ENCODE assay signal across 22 mouse cellular contexts in the genomic region with DNA sequence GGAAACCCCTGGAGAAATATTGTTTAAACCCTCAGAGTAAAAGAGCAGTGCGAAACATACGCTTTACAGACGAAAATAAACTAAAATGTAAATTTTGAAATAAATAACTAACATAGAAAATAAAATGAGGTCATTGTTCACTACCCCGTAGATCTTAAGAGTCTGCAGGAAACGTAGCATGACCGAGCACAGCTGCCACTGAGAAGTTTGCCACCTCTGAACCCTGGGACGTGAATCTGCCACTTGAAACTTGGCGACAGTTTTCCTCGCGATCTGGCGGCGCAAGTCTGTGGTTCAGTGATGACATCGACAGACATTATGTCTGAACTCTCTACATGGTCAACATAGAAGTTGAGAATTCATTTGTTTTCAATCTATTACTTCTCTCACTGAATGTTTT.
DNase-seq lines count a peak whose midpoint lies in the region; ATAC-seq lines count a peak whose summit lies in the region.
"Had no signal": no experiment of that assay in that cellular context is flagged by ENCODE, and none has a peak within 500 bp of the region (broad histone marks: within the 10 kb centered on the region; RNA-seq: fewer than 3 reads in every experiment).

No protein-coding gene starts in this region.

- 33% methylated on average over 13 of the region's 13 CpGs for WGBS in kidney, embryonic 15.5 days
- WGBS in kidney, embryonic 16.5 days, result 34% methylated on average over 13 of the region's 13 CpGs

- no peaks in the 10 kb centered on the region for H3K27me3 ChIP-seq in kidney, embryonic 15.5 days
- H3K27me3 ChIP-seq in kidney, embryonic 16.5 days (ENCODE audit: insufficient read depth, low read length), result no peaks in the 10 kb centered on the region
- H3K27me3 ChIP-seq: embryonic facial prominence, embryonic 13.5 days; forebrain, embryonic 12.5 days; heart, embryonic 15.5 days; hindbrain, embryonic 13.5 days; Patski had no signal

- H3K9ac ChIP-seq in kidney, embryonic 15.5 days, result no peak overlapping the region
- no peak overlapping the region for H3K9ac ChIP-seq in kidney, embryonic 16.5 days (replicated peaks; ENCODE audit: low read length)
- H3K9ac ChIP-seq: embryonic facial prominence, embryonic 13.5 days; forebrain, embryonic 12.5 days; heart, embryonic 15.5 days; hindbrain, embryonic 13.5 days had no signal

- no peak overlapping the region for H3K4me3 ChIP-seq in kidney, embryonic 15.5 days (replicated peaks)
- no peak overlapping the region for H3K4me3 ChIP-seq in kidney, embryonic 16.5 days (ENCODE audit: low read length)
- H3K4me3 ChIP-seq: embryonic facial prominence, embryonic 13.5 days; forebrain, embryonic 12.5 days; heart, adult 2 months; heart, embryonic 15.5 days; hindbrain, embryonic 13.5 days had no signal

- no peak for ATAC-seq in kidney, embryonic 15.5 days (replicated peaks; ENCODE audit: low FRiP score)
- no peak; the same call in 1 of the 2 replicates for ATAC-seq in kidney, embryonic 16.5 days (ENCODE audit: low FRiP score, low TSS enrichment)
- no peak for ATAC-seq in inflammation-experienced regulatory T-cells, adult 6 months
- ATAC-seq: activated CD4-positive, CD25-positive, alpha-beta regulatory T cell, adult 4 months; forebrain, embryonic 16.5 days; Patski had no signal

- peaks cover 36% of the 10 kb centered on the region for H3K36me3 ChIP-seq in kidney, embryonic 15.5 days
- peaks cover 9% of the 10 kb centered on the region; the same call in 1 of the 2 replicates for H3K36me3 ChIP-seq in kidney, embryonic 16.5 days (ENCODE audit: insufficient read depth, low read length)

- H3K4me1 ChIP-seq in kidney, embryonic 15.5 days, result peaks cover 6% of the 10 kb centered on the region; the same call in 1 of the 2 replicates
- H3K4me1 ChIP-seq in kidney, embryonic 16.5 days (ENCODE audit: insufficient read depth, low read length), result peaks cover 6% of the 10 kb centered on the region; the same call in 1 of the 2 replicates
- H3K4me1 ChIP-seq: embryonic facial prominence, embryonic 13.5 days; forebrain, embryonic 12.5 days had no signal

- no peaks in the 10 kb centered on the region for H3K9me3 ChIP-seq in kidney, embryonic 15.5 days (replicated peaks)
- H3K9me3 ChIP-seq in kidney, embryonic 16.5 days (ENCODE audit: low read length), result no peaks in the 10 kb centered on the region
- H3K9me3 ChIP-seq: embryonic facial prominence, embryonic 13.5 days; forebrain, embryonic 12.5 days; heart, embryonic 15.5 days; hindbrain, embryonic 13.5 days had no signal

- H3K27ac ChIP-seq in kidney, embryonic 15.5 days, result no peak overlapping the region
- H3K27ac ChIP-seq in kidney, embryonic 16.5 days (ENCODE audit: low read length), result no peak overlapping the region
- H3K27ac ChIP-seq: embryonic facial prominence, embryonic 13.5 days; forebrain, embryonic 12.5 days; heart, adult 2 months; heart, embryonic 15.5 days; hindbrain, embryonic 13.5 days had no signal

- H3K4me2 ChIP-seq in kidney, embryonic 15.5 days, result 0 out of 2 replicates have a peak overlapping the region, but pooled peaks have one; percentile 4
- no peak overlapping the region for H3K4me2 ChIP-seq in kidney, embryonic 16.5 days (replicated peaks; ENCODE audit: low read depth, low read length)
- H3K4me2 ChIP-seq: embryonic facial prominence, embryonic 13.5 days; forebrain, embryonic 12.5 days; heart, embryonic 11.5 days; heart, embryonic 15.5 days; hindbrain, embryonic 13.5 days had no signal

- peak; percentile 32 for DNase-seq in embryo, embryonic 10 days (ENCODE audit: low spot score)
- no peak for DNase-seq in embryo, embryonic 9.5 days (ENCODE audit: extremely low spot score)
- peak; percentile 33 for DNase-seq in A20 (ENCODE audit: low read depth, low spot score)
- peak; percentile 60 to 70 for DNase-seq in kidney, postnatal 4 days
- DNase-seq: adrenal gland, postnatal 14 days; cerebellum, adult 18-20 months; cerebellum, adult 9-11 months; cerebellum, postnatal 36 days; gastrocnemius, postnatal 14 days; heart, adult 2 months; heart, postnatal 14 days had no signal
